27 mouse cellular contexts compared by ENCODE assay signal in the genomic region with DNA sequence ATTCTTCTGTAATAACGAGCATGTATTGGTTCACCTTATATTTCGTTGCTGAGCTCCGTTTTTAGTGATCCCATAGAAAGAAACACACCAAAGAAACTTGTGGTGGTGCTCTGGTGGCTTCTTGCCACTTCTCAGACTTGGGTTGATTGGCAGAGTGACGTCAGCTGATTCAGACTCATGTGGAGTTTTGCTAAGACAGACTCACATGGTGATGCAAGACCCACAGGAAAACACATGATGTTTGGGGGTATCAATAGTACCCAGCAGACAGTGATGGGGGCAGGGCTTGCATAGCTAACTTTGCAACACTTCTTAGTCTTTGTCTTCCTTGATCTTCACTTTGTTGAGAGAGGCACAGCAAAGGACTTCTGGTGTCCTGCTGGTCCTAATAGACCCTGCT. TPM values are rescaled to one million over a fixed set of nuclear protein-coding genes. Genes with fewer than 3 reads are reported as not detected.
DNase-seq lines count a peak whose midpoint lies in the region; ATAC-seq and TF ChIP-seq lines count a peak whose summit lies in the region.
"Had no signal": no experiment of that assay in that cellular context is flagged by ENCODE, and none has a peak within 500 bp of the region (broad histone marks: within the 10 kb centered on the region; RNA-seq: fewer than 3 reads in every experiment).

No protein-coding gene starts in this region.

- H3K36me3 ChIP-seq in spleen, adult 2 months (ENCODE audit: control insufficient read depth, insufficient read depth, low read length) = no peaks in the 10 kb centered on the region
- H3K36me3 ChIP-seq: embryonic facial prominence, embryonic 10.5 days; embryonic facial prominence, embryonic 13.5 days; forebrain, embryonic 10.5 days; hindbrain, embryonic 13.5 days had no signal

- ATAC-seq in megakaryocyte progenitor cell, adult 5-6 weeks (replicated peaks; ENCODE audit: poor library complexity) = peak; percentile 29; the same call in 1 of the 2 replicates
- ATAC-seq in erythroblast, adult 5-6 weeks (replicated peaks; ENCODE audit: low FRiP score, poor library complexity, severe bottlenecking) = no peak
- ATAC-seq: hindbrain, embryonic 16.5 days; Patski had no signal

- no peak overlapping the region for H3K4me3 ChIP-seq in spleen, adult 2 months (ENCODE audit: extremely low read depth, insufficient read depth, insufficient read length)
- no peak overlapping the region for H3K4me3 ChIP-seq in bone marrow macrophage, adult 2 months (ENCODE audit: insufficient read depth, low read length)
- H3K4me3 ChIP-seq: embryonic facial prominence, embryonic 10.5 days; embryonic facial prominence, embryonic 13.5 days; forebrain, embryonic 10.5 days; forebrain, embryonic 13.5 days; hindbrain, embryonic 13.5 days had no signal

- TF ChIP-seq CTCF in spleen, adult 2 months (IDR thresholded peaks at IDR 0.05; ENCODE audit: extremely low read depth, insufficient read depth, insufficient read length, insufficient replicate concordance) = no peak
- TF ChIP-seq CTCF in bone marrow macrophage, adult 2 months (IDR thresholded peaks at IDR 0.05; ENCODE audit: low read depth, low read length) = no peak

- peak; percentile 18 for DNase-seq in lung, postnatal 25 days (ENCODE audit: low spot score)
- no peak for DNase-seq in lung, postnatal 10 days
- DNase-seq in spleen, adult 2 months (ENCODE audit: low read depth in 1 of 2, low spot score in 2 of 2) = no peak
- no peak for DNase-seq in spleen, postnatal 10 days (ENCODE audit: low spot score in 2 of 2)
- no peak for DNase-seq in cerebellum, adult 8-10 months
- DNase-seq: adrenal gland, postnatal 10 days; adrenal gland, postnatal 36 days; cerebellum, adult 11 months; cerebellum, adult 2 months; cerebellum, postnatal 10 days; cerebellum, postnatal 36 days; embryo, embryonic 11 days; gastrocnemius, postnatal 10 days; gastrocnemius, postnatal 36 days; heart, adult 11 months had no signal

- WGBS in spleen, adult 2 months = 91% methylated on average over 4 of the region's 4 CpGs

- H3K4me1 ChIP-seq in spleen, adult 2 months (ENCODE audit: control insufficient read depth, insufficient read depth, insufficient read length) = peaks cover 17% of the 10 kb centered on the region; the same call in 1 of the 2 replicates
- H3K4me1 ChIP-seq in bone marrow macrophage, adult 2 months (ENCODE audit: control insufficient read depth, insufficient read depth, low read length) = peaks cover 39% of the 10 kb centered on the region
- H3K4me1 ChIP-seq: forebrain, embryonic 10.5 days; forebrain, embryonic 13.5 days; hindbrain, embryonic 13.5 days had no signal

- H3K27me3 ChIP-seq in spleen, adult 2 months (ENCODE audit: control insufficient read depth, insufficient read depth, low read length) = no peaks in the 10 kb centered on the region
- H3K27me3 ChIP-seq: embryonic facial prominence, embryonic 13.5 days; forebrain, embryonic 13.5 days; hindbrain, embryonic 13.5 days; Patski had no signal

- peak overlapping the region; percentile 25; the same call in 1 of the 2 replicates for H3K27ac ChIP-seq in spleen, adult 2 months (ENCODE audit: insufficient read depth, low read length)
- H3K27ac ChIP-seq in bone marrow macrophage, adult 2 months (ENCODE audit: insufficient read depth, low read depth, low read length) = peak overlapping the region; percentile 50
- H3K27ac ChIP-seq: embryonic facial prominence, embryonic 10.5 days; embryonic facial prominence, embryonic 13.5 days; forebrain, embryonic 10.5 days; forebrain, embryonic 13.5 days; hindbrain, embryonic 13.5 days had no signal

- no peak for TF ChIP-seq POLR2A in spleen, adult 2 months (IDR thresholded peaks at IDR 0.05; ENCODE audit: low read depth, low read length)
- TF ChIP-seq POLR2A in bone marrow macrophage, adult 2 months (IDR thresholded peaks at IDR 0.05; ENCODE audit: borderline replicate concordance, low read depth, low read length) = no peak

RNA-seq across cellular contexts. Expression of gene Tbc1d9, which starts 20.6 kb away (rescaled TPM):
- polyA plus RNA-seq in spleen, adult 2 months (2012; rRNA removed) = 18.5 and 23.6 TPM in 2 replicates
- 24.3 and 27.9 TPM in 2 replicates for polyA plus RNA-seq in bone marrow macrophage, adult 2 months (2012; ENCODE audit: insufficient read depth, insufficient read length, missing spikeins)
- total RNA-seq in megakaryocyte progenitor cell, adult 5-6 weeks (2015) = 0.34 and 0.42 TPM in 2 replicates
- 0.71 and 1.3 TPM in 2 replicates for total RNA-seq in megakaryocyte progenitor cell, adult 5-6 weeks (2017)
- total RNA-seq in erythroblast, adult 5-6 weeks (2015; ENCODE audit: low replicate concordance) = 2.5 and 2.7 TPM in 2 replicates
- 2.0 and 2.6 TPM in 2 replicates for total RNA-seq in erythroblast, adult 5-6 weeks (2017; ENCODE audit: low replicate concordance)

RNA-seq across cellular contexts. Expression of gene Gm10645, which starts 21.4 kb away (rescaled TPM):
- 1.8 and 2.9 TPM in 2 replicates for polyA plus RNA-seq in spleen, adult 2 months (2012; rRNA removed)
- 0.68 and 1.2 TPM in 2 replicates for polyA plus RNA-seq in bone marrow macrophage, adult 2 months (2012; ENCODE audit: insufficient read depth, insufficient read length, missing spikeins)
- total RNA-seq in megakaryocyte progenitor cell, adult 5-6 weeks (2015) = 0.12 TPM in 1 of 2 replicates, not detected in the other
- not detected in 2 replicates for total RNA-seq in megakaryocyte progenitor cell, adult 5-6 weeks (2017)
- not detected in 2 replicates for total RNA-seq in erythroblast, adult 5-6 weeks (2015; ENCODE audit: low replicate concordance)
- total RNA-seq in erythroblast, adult 5-6 weeks (2017; ENCODE audit: low replicate concordance) = not detected in 2 replicates
- total RNA-seq: gastrocnemius, adult 18-20 months; gastrocnemius, postnatal 36 days; heart, adult 8-10 months had no signal
